Mouse (Mus musculus): ENCODE data around the gene Myo6. TPM values are rescaled to one million over a fixed set of nuclear protein-coding genes. Genes with fewer than 3 reads are reported as not detected.
"Not testable (repeated sequence)": the region's sequence is repeated elsewhere in the genome, so short reads cannot be mapped to it uniquely, and the experiment has no call there.

Gene Myo6
- total and polyA plus RNA-seq, 2 experiments from 2014 or later = 19.9 to 31.7 TPM

DNA sequence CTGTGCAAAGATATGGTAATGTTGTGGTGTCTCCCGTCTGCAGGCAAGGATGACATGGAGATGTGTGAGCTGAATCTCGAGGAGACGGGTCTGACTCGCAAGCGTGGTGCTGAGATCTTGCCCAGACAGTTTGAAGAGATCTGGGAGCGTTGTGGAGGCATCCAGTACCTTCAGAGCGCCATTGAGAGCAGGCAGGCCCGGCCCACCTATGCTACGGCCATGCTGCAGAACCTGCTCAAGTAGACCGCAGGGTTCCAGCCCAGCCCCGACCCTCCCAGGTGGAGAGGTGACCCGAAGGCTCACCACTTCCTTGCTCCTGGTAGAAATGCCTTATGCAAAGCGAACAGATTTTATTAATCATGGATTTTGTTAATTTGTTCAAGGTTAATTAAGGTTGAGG lies 142.8 kb downstream of the Myo6 start:
- Histone ChIP-seq H3K27ac (ENCODE audit: low read depth, low read length) (no peak overlapping the region), H3K9me3 (ENCODE audit: low read length) (no peaks in the 10 kb centered on the region), H3K4me1 (ENCODE audit: insufficient read depth) (no peaks in the 10 kb centered on the region), H3K27me3 (ENCODE audit: insufficient read depth, low read length) (no peaks in the 10 kb centered on the region), H3K4me3 (ENCODE audit: low read depth, low read length) (no peak overlapping the region), H3K4me2 (ENCODE audit: low read depth) (no peak overlapping the region), H3K9ac (no peak overlapping the region), H3K36me3 (ENCODE audit: insufficient read depth) (0 out of 2 replicates have a peak, but pooled peaks cover 3% of the 10 kb centered on the region)
- ATAC-seq (peak; percentile 42; the same call in 1 of the 2 replicates), DNase-seq (peak; percentile 6)
- no peak for TF ChIP-seq CTCF (IDR thresholded peaks at IDR 0.05; ENCODE audit: low read depth)
- WGBS = 82% methylated on average over 13 of the region's 13 CpGs

GRCm38 (mm10) chr9:80313610-80314009 lies 148.8 kb downstream of the Myo6 start:
- Histone ChIP-seq H3K9ac (no peak overlapping the region), H3K4me2 (ENCODE audit: low read depth) (no peak overlapping the region), H3K27me3 (ENCODE audit: insufficient read depth, low read length) (no peaks in the 10 kb centered on the region), H3K4me1 (ENCODE audit: insufficient read depth) (no peaks in the 10 kb centered on the region), H3K36me3 (ENCODE audit: insufficient read depth) (no peaks in the 10 kb centered on the region), H3K27ac (ENCODE audit: low read depth, low read length) (no peak overlapping the region), H3K4me3 (ENCODE audit: low read depth, low read length) (no peak overlapping the region), H3K9me3 (ENCODE audit: low read length) (no peaks in the 10 kb centered on the region)
- DNase-seq = no peak
- no peak for TF ChIP-seq CTCF (IDR thresholded peaks at IDR 0.05; ENCODE audit: low read depth)
- 84% methylated on average over 5 of the region's 5 CpGs for WGBS
- no peak for ATAC-seq

DNA sequence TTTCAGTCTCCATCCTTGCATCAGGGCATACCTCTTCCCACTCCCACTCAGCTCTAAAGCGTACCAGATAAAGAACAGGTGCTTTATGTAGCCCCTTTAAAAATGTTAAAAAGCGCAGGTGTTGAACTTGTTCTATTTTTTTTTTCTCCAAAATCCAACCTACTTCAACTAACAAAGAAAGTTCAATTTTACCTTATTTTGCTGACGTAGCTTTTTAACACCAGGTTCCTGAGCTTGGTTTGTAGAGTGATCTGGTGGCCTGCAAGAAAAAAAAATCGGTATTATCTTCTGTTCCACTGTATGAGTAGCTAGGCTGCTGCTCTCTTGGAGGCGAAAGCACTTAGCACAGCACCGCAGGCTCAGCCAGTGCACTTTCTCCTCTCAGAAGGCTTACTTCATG lies 151.1 kb downstream of the Myo6 start:
- DNase-seq (no peak), ATAC-seq (no peak)
- WGBS = 92% methylated on average over 6 of the region's 6 CpGs
- Histone ChIP-seq H3K27me3 (ENCODE audit: insufficient read depth, low read length) (no peaks in the 10 kb centered on the region), H3K27ac (ENCODE audit: low read depth, low read length) (no peak overlapping the region), H3K9ac (no peak overlapping the region), H3K4me2 (ENCODE audit: low read depth) (no peak overlapping the region), H3K4me1 (ENCODE audit: insufficient read depth) (no peaks in the 10 kb centered on the region), H3K36me3 (ENCODE audit: insufficient read depth) (no peaks in the 10 kb centered on the region), H3K9me3 (ENCODE audit: low read length) (no peaks in the 10 kb centered on the region), H3K4me3 (ENCODE audit: low read depth, low read length) (no peak overlapping the region)
- TF ChIP-seq CTCF (IDR thresholded peaks at IDR 0.05; ENCODE audit: low read depth) = no peak

DNA sequence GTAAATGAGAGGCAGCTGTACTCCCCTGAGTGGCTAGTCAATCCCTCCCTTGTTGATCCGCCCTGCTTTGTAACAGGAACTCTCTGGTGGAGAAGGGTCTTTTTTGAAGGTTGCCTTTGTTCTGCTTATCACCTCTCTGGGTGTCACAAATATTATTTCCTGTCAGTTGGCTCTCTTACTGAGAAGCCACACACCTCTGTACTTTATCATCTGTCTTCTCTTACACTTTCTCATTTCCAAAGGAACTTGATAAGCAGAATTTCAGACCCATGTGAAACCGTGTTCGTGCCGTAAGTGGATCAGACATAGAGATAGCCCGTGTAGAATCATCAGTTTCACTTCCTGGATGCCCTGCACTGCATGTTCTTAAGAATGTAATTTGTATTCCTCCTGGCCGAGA lies 153.2 kb downstream of the Myo6 start:
- Histone ChIP-seq H3K9ac (no peak overlapping the region), H3K36me3 (ENCODE audit: insufficient read depth) (no peaks in the 10 kb centered on the region), H3K4me3 (ENCODE audit: low read depth, low read length) (no peak overlapping the region), H3K4me2 (ENCODE audit: low read depth) (no peak overlapping the region), H3K27me3 (ENCODE audit: insufficient read depth, low read length) (no peaks in the 10 kb centered on the region), H3K9me3 (ENCODE audit: low read length) (no peaks in the 10 kb centered on the region), H3K27ac (ENCODE audit: low read depth, low read length) (no peak overlapping the region), H3K4me1 (ENCODE audit: insufficient read depth) (no peaks in the 10 kb centered on the region)
- ATAC-seq = no peak
- DNase-seq = no peak
- WGBS = 90% methylated on average over 6 of the region's 6 CpGs
- TF ChIP-seq CTCF (IDR thresholded peaks at IDR 0.05; ENCODE audit: low read depth) = no peak

DNA sequence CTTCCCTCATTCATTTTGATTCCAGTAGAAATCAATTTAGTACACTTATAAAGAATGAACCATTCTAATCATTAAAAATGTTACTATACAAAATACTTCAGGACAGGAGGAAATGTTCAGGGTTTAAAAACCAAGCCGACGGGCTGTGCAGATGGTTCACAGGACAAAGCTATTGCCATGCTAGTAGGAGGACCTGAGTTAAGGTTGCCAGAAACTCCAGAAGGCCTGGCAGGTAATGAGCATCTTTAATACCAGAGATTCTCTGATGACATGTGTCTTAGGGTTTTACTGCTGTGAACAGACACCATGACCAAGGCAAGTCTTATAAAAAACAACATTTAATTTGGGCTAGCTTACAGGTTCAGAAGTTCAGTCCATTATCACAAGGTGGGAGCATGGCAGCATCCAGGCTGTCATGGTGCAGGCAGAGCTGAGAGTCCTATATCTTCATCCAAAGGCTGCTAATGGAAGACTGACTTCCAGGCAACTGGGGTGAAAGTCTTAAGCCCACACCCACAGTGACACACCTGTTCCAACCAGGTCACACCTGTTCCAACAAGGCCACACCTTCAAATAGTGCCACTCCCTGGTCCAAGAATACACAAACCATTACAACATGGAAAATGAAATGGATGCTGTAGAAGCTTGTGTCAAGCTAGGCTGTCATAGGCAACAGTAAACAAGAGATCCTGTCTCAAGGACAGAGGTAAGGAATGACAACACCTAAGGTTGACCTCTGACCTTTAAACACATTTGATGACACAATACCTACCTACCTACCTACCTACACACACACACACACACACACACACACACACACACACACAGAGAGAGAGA lies 156.4 kb downstream of the Myo6 start:
- WGBS = 93% methylated on average over 2 of the region's 2 CpGs
- not testable (repeated sequence) for H3K9ac ChIP-seq; ATAC-seq; H3K4me1 ChIP-seq (ENCODE audit: insufficient read depth); H3K27ac ChIP-seq (ENCODE audit: low read depth, low read length); H3K4me3 ChIP-seq (ENCODE audit: low read depth, low read length); DNase-seq; H3K27me3 ChIP-seq (ENCODE audit: insufficient read depth, low read length); H3K36me3 ChIP-seq (ENCODE audit: insufficient read depth); H3K9me3 ChIP-seq (ENCODE audit: low read length); H3K4me2 ChIP-seq (ENCODE audit: low read depth)

- Histone ChIP-seq H3K36me3 (ENCODE audit: insufficient read depth) (no peaks in the 10 kb centered on the region), H3K9me3 (ENCODE audit: low read length) (no peaks in the 10 kb centered on the region), H3K27ac (ENCODE audit: low read depth, low read length) (no peak overlapping the region), H3K4me1 (ENCODE audit: insufficient read depth) (0 out of 2 replicates have a peak, but pooled peaks cover 3% of the 10 kb centered on the region), H3K4me3 (ENCODE audit: low read depth, low read length) (peak overlapping the region; percentile 30), H3K9ac (peak overlapping the region; percentile 29; the same call in 1 of the 2 replicates), H3K27me3 (ENCODE audit: insufficient read depth, low read length) (no peaks in the 10 kb centered on the region), H3K4me2 (ENCODE audit: low read depth) (peak overlapping the region; percentile 54)
- DNase-seq = peak; percentile 80
- peak; percentile 72 for TF ChIP-seq CTCF (IDR thresholded peaks at IDR 0.05; ENCODE audit: low read depth)
- 15% methylated on average over 14 of the region's 14 CpGs for WGBS
- peak; percentile 80 for ATAC-seq
Measured at GRCm38 (mm10) chr9:80332153-80332552, 167.3 kb downstream of the Myo6 start.

GRCm38 (mm10) chr9:80333466-80333865 lies 168.6 kb downstream of the Myo6 start:
- Histone ChIP-seq H3K4me3 (ENCODE audit: low read depth, low read length) (no peak overlapping the region), H3K9me3 (ENCODE audit: low read length) (no peaks in the 10 kb centered on the region), H3K4me1 (ENCODE audit: insufficient read depth) (0 out of 2 replicates have a peak, but pooled peaks cover 3% of the 10 kb centered on the region), H3K9ac (no peak overlapping the region), H3K27me3 (ENCODE audit: insufficient read depth, low read length) (no peaks in the 10 kb centered on the region), H3K36me3 (ENCODE audit: insufficient read depth) (no peaks in the 10 kb centered on the region), H3K27ac (ENCODE audit: low read depth, low read length) (no peak overlapping the region), H3K4me2 (ENCODE audit: low read depth) (no peak overlapping the region)
- 23% methylated on average over 8 of the region's 8 CpGs for WGBS
- ATAC-seq (no peak), DNase-seq (peak; percentile 10)
- no peak for TF ChIP-seq CTCF (IDR thresholded peaks at IDR 0.05; ENCODE audit: low read depth)

Data from forebrain, postnatal 0 days (tissue).